Mouse (Mus musculus): ENCODE results near the gene Hpse.

Hpse gene

GRCm38 (mm10) chr5:100719235-100720088 lies at the start of gene Hpse:
Gene Hpse (minus strand): TSS chr5:100719716.
- CTCF ChIA-PET: interaction anchor here in 2 of 4 experiments (0.6 to 1.1 kb wide), 2 partner anchors 17 to 44 kb away, joined by 4 read pairs; partner anchors contain the start of gene Coq2 (in 1 of the 2)
- POLR2A ChIA-PET: interaction anchor here in 2 of 4 experiments (0.6 to 1.1 kb wide), 4 partner anchors 11 to 323 kb away, joined by 3 to 7 read pairs (median 3); no protein-coding TSS in a partner anchor

DNA sequence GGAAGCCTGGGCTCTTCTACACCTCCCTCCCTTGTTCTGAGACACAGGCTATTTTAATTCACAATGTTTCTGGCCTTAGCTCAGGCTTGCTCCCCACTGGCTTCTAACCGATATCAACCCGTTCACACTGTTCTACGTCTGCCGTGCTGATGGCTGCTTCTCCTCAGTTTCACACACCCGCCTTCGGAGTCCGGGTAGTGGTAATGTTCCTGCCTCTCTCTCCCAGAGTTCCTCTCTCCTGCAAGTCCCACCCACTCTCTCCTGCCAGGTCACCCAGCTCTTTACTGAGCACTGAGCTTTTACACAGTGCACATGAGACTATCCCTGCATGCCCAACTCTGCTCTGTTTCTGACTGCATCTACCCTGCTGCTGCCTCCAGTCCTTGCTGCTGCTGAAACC lies 46.5 kb upstream of the Hpse start:
- ChIA-PET CTCF (interaction anchor here in 3 of 4 experiments (1.0 to 1.4 kb wide), 3 partner anchors 15 to 152 kb away, joined by 3 read pairs; partner anchors contain the start of gene Coq2 (in 1 of the 3)), POLR2A (interaction anchor here in 3 of 4 experiments (0.6 to 3.7 kb wide), 29 partner anchors 9 to 727 kb away, joined by 3 to 16 read pairs (median 4); partner anchors contain the start of genes Cops4 (in 3 of the 3), Helq (in 3 of the 3), Mrps18c (in 3 of the 3) and Coq2 (in 2 of the 3))

DNA sequence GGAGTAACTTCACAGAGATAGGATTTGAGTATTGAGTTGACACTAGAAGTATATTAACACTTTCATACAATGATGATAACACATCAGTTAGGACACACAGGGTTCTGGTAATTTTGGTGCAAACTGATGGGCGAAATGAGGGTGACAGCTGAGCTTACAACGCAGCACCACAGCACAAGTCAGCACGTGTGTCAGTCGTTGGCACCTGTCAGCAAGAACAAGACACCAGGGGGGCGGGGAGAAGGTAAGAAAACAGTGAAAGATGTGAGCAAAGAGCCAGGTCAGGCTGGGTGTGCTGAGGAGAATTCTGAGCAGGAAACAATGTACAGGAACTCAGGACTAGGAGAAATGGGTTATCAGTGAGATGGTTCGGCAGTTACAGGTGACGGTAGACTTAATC lies 42.2 kb upstream of the Hpse start:
- ChIA-PET CTCF (no interaction called here), POLR2A (interaction anchor here in 1 of 4 experiments (0.7 to 2.0 kb wide), 6 partner anchors 8 to 153 kb away, joined by 3 to 6 read pairs (median 4); no protein-coding TSS in a partner anchor)

- POLR2A ChIA-PET: interaction anchor here in 1 of 4 experiments (0.5 kb wide), 1 partner anchor 198 kb away, joined by 4 read pairs; no protein-coding TSS in a partner anchor
- CTCF ChIA-PET: no interaction called here
Measured at GRCm38 (mm10) chr5:100760049-100760663, 40.6 kb upstream of the Hpse start.

DNA sequence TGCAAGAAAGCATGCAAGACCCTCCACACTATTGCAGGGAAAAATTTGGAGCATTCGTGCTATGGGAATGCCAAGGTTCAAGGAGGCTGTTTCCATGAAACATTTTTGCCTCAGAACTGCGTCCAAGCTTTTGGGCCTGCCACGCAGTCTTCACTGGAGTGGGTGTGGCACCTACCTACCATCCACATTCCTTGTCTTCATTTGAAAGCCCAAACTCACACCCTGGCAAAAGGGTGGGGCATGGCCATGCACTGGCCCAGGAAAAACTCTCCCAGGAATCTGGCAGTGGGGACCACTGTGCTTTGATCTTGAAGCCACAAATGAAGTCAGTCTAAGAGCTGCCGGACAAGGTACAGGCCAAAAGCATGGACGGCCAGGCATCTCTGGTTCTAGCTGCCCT lies 38.6 kb upstream of the Hpse start:
- POLR2A ChIA-PET: interaction anchor here in 1 of 4 experiments (1.0 kb wide), 1 partner anchor 307 kb away, joined by 3 read pairs; no protein-coding TSS in a partner anchor
- CTCF ChIA-PET: no interaction called here

DNA sequence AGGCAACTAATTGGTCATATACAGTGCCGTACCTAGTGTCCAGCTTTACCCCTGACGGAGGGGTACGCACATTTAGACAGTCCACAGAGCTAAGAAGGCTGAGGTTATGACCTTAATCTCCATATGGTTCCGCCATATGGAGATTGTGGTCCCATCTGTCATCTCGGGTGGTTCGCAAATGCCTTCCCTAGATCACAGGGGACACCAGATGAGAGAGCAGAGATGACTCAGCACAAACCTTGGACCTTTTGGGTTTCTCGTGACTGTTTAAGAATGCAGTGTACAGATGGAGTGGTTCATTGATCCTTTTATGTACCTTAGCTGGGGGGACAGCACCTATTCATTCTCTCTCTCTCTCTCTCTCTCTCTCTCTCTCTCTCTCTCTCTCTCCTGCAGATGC lies 33.9 kb upstream of the Hpse start:
- POLR2A ChIA-PET: interaction anchor here in 3 of 4 experiments (0.6 to 2.3 kb wide), 6 partner anchors 9 to 803 kb away, joined by 3 to 9 read pairs (median 6); no protein-coding TSS in a partner anchor

DNA sequence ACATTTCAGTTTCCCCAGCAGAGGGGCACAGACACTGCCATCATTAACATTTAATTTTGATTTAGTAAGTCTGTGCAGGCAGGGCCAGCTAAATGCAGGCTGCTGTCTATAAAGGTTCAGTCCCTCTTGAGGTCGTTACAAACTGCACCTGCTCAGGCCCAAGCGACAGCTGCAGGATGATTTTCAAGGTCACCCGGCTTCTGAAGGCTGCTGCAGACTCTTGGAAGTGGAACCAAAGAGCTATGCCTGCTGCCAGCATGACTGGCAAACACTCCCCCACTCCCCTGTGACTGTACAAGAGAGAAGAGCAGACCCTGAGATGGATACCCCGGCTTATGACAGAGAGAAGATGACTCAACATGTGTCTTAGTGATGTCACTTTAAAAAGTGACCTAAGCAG lies 32.1 kb upstream of the Hpse start:
- ChIA-PET CTCF (interaction anchor here in 3 of 4 experiments (0.5 to 1.4 kb wide), 3 partner anchors 14 to 116 kb away, joined by 3 read pairs; no protein-coding TSS in a partner anchor), POLR2A (interaction anchor here in 3 of 4 experiments (0.6 to 1.8 kb wide), 10 partner anchors 14 to 697 kb away, joined by 3 to 5 read pairs (median 4); no protein-coding TSS in a partner anchor)

More for the DNA sequence above, 33.9 kb upstream of the Hpse start:
- CTCF ChIA-PET: interaction anchor here in 2 of 4 experiments (0.5 to 0.6 kb wide), 2 partner anchors 164 to 235 kb away, joined by 3 read pairs; no protein-coding TSS in a partner anchor

GRCm38 (mm10) chr5:100750617-100751255 lies 31.2 kb upstream of the Hpse start:
- ChIA-PET CTCF (interaction anchor here in 2 of 4 experiments (0.7 to 1.4 kb wide), 2 partner anchors 15 to 75 kb away, joined by 3 read pairs; no protein-coding TSS in a partner anchor), POLR2A (interaction anchor here in 2 of 4 experiments (1.3 to 1.8 kb wide), 4 partner anchors 15 to 26 kb away, joined by 4 read pairs; no protein-coding TSS in a partner anchor)

- ChIA-PET POLR2A (interaction anchor here in 1 of 4 experiments (1.3 kb wide), 1 partner anchor 311 kb away, joined by 3 read pairs; no protein-coding TSS in a partner anchor), CTCF (no interaction called here)
Measured at GRCm38 (mm10) chr5:100738802-100739201, 19.3 kb upstream of the Hpse start.

DNA sequence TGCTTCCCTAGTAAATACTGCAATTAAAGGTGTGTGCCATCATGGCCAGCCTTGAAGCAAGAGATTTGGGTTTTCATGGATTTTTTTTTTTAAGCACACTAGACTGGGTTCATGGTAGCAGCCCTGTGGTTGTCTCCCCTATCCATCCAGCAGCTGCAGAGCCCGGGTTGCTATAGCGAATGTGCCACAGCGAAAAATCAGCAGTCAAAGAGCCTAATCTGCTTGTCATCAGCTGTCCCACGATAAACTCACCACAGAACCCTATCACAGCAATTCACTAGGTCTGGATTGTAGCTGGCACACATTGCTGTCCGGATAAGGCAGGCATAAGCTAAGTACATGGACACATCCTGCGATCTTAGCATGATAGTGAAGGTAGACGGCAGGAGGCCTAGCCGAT lies 17.4 kb upstream of the Hpse start:
- ChIA-PET POLR2A (interaction anchor here in 2 of 4 experiments (0.7 to 2.0 kb wide), 3 partner anchors 11 to 12 kb away, joined by 3 to 6 read pairs (median 3); no protein-coding TSS in a partner anchor), CTCF (no interaction called here)

- ChIA-PET POLR2A (interaction anchor here in 2 of 4 experiments (0.6 to 1.4 kb wide), 4 partner anchors 15 to 445 kb away, joined by 3 to 4 read pairs (median 3); partner anchors contain the start of gene Hpse (in 1 of the 2)), CTCF (interaction anchor here in 1 of 4 experiments (0.6 kb wide), 1 partner anchor 422 kb away, joined by 3 read pairs; no protein-coding TSS in a partner anchor)
Measured at GRCm38 (mm10) chr5:100734535-100734934, 15.0 kb upstream of the Hpse start.

- ChIA-PET CTCF (no interaction called here), POLR2A (interaction anchor here in 2 of 4 experiments (1.1 to 1.4 kb wide), 2 partner anchors 23 kb away, joined by 4 read pairs; no protein-coding TSS in a partner anchor)
Measured at GRCm38 (mm10) chr5:100728757-100729156, 9.2 kb upstream of the Hpse start.

- POLR2A ChIA-PET: interaction anchor here in 2 of 4 experiments (0.7 to 1.8 kb wide), 2 partner anchors 11 to 22 kb away, joined by 3 to 6 read pairs; no protein-coding TSS in a partner anchor
Measured at GRCm38 (mm10) chr5:100726001-100726400, 6.5 kb upstream of the Hpse start.

DNA sequence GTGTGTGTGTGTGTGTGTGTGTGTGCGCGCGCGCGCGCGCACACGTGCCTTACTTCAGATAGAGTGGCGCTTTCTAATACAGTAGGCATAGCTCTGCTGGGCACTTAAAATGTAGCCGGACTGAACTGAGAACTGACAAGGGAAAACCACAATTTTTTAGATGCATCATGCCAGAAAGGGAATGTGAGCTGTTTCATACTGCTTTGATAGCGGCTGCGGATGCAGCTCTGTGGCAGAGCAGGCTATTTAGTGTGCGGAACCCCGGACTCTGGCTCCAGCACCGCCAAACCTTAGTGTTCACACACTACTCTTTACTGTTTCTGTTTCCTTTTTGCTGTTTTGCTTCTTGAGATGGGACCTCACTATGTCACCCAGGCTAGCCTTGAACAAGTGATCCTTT lies 2.8 kb downstream of the Hpse start:
- ChIA-PET CTCF (interaction anchor here in 3 of 4 experiments (0.5 to 1.6 kb wide), 4 partner anchors 10 to 221 kb away, joined by 3 to 5 read pairs (median 4); no protein-coding TSS in a partner anchor), POLR2A (interaction anchor here (0.6 to 1.3 kb wide), 4 partner anchors 10 to 350 kb away, joined by 3 to 10 read pairs (median 4); partner anchors contain the start of gene Coq2 (in 1 of the 4))

More at GRCm38 (mm10) chr5:100726001-100726400, 6.5 kb upstream of the Hpse start:
- CTCF ChIA-PET: interaction anchor here in 2 of 4 experiments (0.6 to 0.7 kb wide), 2 partner anchors 66 to 120 kb away, joined by 3 to 5 read pairs; partner anchors contain the start of gene Gpat3 (in 1 of the 2)

DNA sequence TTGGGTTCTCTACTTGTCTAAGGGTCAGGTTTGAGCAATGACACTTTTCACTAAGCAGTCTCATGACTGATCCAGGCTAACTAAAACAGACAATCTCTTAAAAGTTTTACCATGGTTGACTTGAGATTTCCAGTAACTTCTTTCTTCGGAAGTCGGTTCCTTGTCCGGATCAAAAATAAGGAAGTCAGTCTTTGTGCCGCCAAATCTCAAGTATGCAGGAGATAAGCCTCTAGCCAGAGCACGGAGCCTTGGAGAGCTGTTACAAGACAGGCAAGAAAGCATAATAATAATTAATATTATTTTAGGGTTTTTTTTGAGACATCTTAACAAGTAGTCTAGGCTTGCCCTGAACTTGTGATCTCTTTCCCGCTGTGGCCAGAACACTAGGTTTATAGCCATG lies 8.3 kb downstream of the Hpse start:
- ChIA-PET POLR2A (no interaction called here), CTCF (no interaction called here)

- CTCF ChIA-PET: no interaction called here
- POLR2A ChIA-PET: interaction anchor here in 2 of 4 experiments (0.5 to 0.8 kb wide), 2 partner anchors 18 to 453 kb away, joined by 3 to 4 read pairs; no protein-coding TSS in a partner anchor
Measured at GRCm38 (mm10) chr5:100710012-100710411, 9.5 kb downstream of the Hpse start.

DNA sequence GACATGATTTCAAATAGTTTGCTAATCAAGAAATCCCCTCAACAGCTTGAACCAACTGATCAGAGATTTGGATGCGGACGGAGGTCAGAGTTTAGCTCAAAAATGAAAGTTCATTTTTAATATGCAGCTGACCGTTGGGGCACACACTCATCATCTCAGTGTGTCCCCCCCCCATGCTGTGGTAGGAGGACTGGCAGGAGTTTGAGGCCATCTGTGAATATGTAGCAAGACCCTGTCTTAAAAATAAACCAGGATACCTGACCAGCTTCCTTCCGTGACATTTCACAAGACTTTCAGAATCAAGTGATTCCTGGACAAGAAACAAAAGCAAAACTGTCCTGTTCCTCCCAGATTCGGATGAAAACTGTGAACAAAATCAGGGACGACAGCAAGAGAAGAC lies 10.5 kb downstream of the Hpse start:
- CTCF ChIA-PET: interaction anchor here in 2 of 4 experiments (0.6 to 1.5 kb wide), 3 partner anchors 24 to 226 kb away, joined by 4 to 5 read pairs (median 4); partner anchors contain the start of gene Coq2 (in 1 of the 2)

More for the DNA sequence above, 10.5 kb downstream of the Hpse start:
- POLR2A ChIA-PET: interaction anchor here in 2 of 4 experiments (1.0 to 1.4 kb wide), 3 partner anchors 10 to 34 kb away, joined by 3 to 5 read pairs (median 4); partner anchors contain the start of genes Coq2 (in 2 of the 2) and Hpse (in 1 of the 2)

Data from embryonic stem cell, embryonic (primary cell).